Mouse (Mus musculus): ENCODE measurements around the gene Vrk2. TPM values are rescaled to one million over a fixed set of nuclear protein-coding genes. Genes with fewer than 3 reads are reported as not detected.
A peak's percentile ranks its signal among the peaks of the same experiment; 100 is the strongest.

Vrk2 gene
- polyA plus RNA-seq, 1 experiment, result 2.5 TPM

DNA sequence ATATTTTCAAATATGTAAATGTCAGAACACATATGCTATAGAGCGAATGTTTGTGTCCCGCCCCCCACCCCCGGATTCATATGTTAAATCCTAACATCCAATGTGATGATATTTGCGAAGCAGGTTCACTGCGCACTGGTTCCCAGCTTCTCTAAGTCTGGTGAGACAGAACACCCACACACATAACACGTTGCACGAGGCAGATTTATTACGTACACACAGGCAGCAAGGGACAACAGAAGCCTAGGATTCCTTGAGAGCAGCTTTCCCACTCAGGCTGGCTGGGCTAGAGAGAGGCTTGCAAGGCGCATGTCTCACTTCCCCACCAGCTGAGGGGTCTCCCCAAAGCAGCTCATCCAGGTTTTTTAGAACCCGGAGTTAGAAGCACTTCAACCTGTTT is 15.0 kb upstream of the Vrk2 start:
- H3K4me3 ChIP-seq (ENCODE audit: extremely low read depth, insufficient read depth, insufficient read length), result no peak overlapping the region
- TF ChIP-seq CTCF (IDR thresholded peaks at IDR 0.05; ENCODE audit: extremely low read depth, insufficient read depth, insufficient read length, insufficient replicate concordance), result no peak
- no peak for TF ChIP-seq POLR2A (IDR thresholded peaks at IDR 0.05; ENCODE audit: low read depth, low read length)
- H3K27me3 ChIP-seq (ENCODE audit: control insufficient read depth, insufficient read depth, low read length), result no peaks in the 10 kb centered on the region
- no peak for DNase-seq (ENCODE audit: low read depth in 1 of 2, low spot score in 2 of 2)
- no peaks in the 10 kb centered on the region for H3K36me3 ChIP-seq (ENCODE audit: control insufficient read depth, insufficient read depth, low read length)
- no peak overlapping the region for H3K27ac ChIP-seq (ENCODE audit: insufficient read depth, low read length)
- 86% methylated on average over 10 of the region's 10 CpGs for WGBS
- H3K4me1 ChIP-seq (ENCODE audit: control insufficient read depth, insufficient read depth, insufficient read length), result peaks cover 2% of the 10 kb centered on the region; the same call in 1 of the 2 replicates

DNA sequence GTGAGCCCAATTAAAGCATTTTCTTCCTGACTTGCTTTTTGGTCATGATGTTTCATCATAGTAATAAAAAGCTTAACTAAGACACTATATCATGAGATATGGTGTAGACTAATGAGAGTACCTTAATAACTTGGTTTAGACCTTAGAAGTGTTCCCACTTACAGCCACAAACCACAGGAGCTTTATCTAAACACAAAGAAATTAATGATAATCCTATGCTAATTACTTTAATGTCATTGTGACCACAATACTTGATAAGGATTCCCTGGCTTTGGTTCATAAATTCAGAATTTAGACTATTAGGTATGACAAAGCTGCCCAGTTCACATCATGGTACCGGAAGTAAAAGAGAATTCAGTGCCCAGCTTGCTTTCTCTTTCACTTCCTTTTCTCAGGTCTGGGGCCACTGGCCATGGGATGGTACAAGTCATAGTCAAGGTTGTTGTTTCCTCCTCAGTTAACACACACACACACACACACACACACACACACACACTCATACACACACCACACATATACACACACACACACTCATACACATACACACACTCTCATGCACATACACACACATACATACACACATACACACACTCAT is 10.4 kb upstream of the Vrk2 start:
- Histone ChIP-seq H3K4me3 (ENCODE audit: extremely low read depth, insufficient read depth, insufficient read length) (no peak overlapping the region), H3K27me3 (ENCODE audit: control insufficient read depth, insufficient read depth, low read length) (no peaks in the 10 kb centered on the region), H3K4me1 (ENCODE audit: control insufficient read depth, insufficient read depth, insufficient read length) (peaks cover 2% of the 10 kb centered on the region), H3K27ac (ENCODE audit: insufficient read depth, low read length) (no peak overlapping the region), H3K36me3 (ENCODE audit: control insufficient read depth, insufficient read depth, low read length) (no peaks in the 10 kb centered on the region)
- WGBS, result 21% methylated on average over 1 of the region's 1 CpGs
- TF ChIP-seq CTCF (IDR thresholded peaks at IDR 0.05; ENCODE audit: extremely low read depth, insufficient read depth, insufficient read length, insufficient replicate concordance) (no peak), POLR2A (IDR thresholded peaks at IDR 0.05; ENCODE audit: low read depth, low read length) (no peak)
- peak; percentile 25 to 46 for DNase-seq (ENCODE audit: low read depth in 1 of 2, low spot score in 2 of 2)

DNA sequence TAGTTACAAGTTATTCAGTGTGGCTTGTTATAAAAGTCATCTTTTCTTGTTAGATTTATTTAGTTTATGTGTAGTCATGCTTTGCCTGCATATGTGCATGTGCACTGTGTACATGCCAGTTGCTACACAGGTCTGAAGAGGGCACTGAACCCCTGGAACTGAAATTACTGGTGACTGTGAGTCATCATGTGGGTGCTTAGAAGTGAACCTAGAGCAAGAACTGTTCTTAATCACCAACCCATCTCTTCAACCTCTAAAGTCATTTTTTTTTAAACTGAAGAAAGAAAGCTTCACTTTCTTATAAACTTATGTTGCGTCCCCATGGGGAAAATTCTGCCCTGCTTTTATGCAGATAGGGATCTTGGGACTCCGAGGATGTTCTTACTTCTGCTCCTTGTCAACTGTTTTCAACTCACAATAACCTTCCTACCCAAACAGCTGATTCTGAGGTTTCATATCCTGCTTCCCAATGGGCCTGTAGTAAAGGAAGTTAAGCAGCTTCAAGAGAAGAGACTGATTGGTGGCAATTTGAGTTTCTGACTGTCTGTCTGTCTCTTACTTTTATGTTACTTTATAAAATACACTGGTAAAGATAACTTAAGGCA is 7.9 kb upstream of the Vrk2 start:
- TF ChIP-seq POLR2A (IDR thresholded peaks at IDR 0.05; ENCODE audit: low read depth, low read length) (no peak), CTCF (IDR thresholded peaks at IDR 0.05; ENCODE audit: extremely low read depth, insufficient read depth, insufficient read length, insufficient replicate concordance) (no peak)
- WGBS, result 73% methylated on average over 2 of the region's 2 CpGs
- Histone ChIP-seq H3K27me3 (ENCODE audit: control insufficient read depth, insufficient read depth, low read length) (no peaks in the 10 kb centered on the region), H3K4me3 (ENCODE audit: extremely low read depth, insufficient read depth, insufficient read length) (no peak overlapping the region), H3K4me1 (ENCODE audit: control insufficient read depth, insufficient read depth, insufficient read length) (peaks cover 2% of the 10 kb centered on the region), H3K36me3 (ENCODE audit: control insufficient read depth, insufficient read depth, low read length) (no peaks in the 10 kb centered on the region), H3K27ac (ENCODE audit: insufficient read depth, low read length) (no peak overlapping the region)
- no peak for DNase-seq (ENCODE audit: low read depth in 1 of 2, low spot score in 2 of 2)

DNA sequence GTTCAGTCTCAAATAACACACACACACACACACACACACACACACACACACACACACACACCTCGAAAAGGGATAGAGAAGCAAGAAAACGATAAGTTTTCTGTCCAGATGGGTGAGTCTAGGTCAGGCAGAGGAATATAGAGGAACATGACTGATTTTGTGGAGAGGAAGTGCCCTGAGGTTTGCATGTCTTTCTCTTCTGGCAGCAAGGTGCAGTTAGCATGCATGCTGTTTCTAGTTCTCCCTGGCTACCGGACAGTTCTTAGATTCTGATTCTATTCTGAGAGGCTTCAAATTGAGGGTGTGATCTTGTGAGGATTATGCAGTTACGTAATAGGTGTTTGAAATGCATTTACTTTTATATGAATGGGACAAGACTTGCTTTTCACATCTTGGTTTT is 6.9 kb upstream of the Vrk2 start:
- H3K4me1 ChIP-seq (ENCODE audit: control insufficient read depth, insufficient read depth, insufficient read length), result peaks cover 2% of the 10 kb centered on the region
- no peak overlapping the region for H3K4me3 ChIP-seq (ENCODE audit: extremely low read depth, insufficient read depth, insufficient read length)
- WGBS, result 24% methylated on average over 4 of the region's 4 CpGs
- no peaks in the 10 kb centered on the region for H3K27me3 ChIP-seq (ENCODE audit: control insufficient read depth, insufficient read depth, low read length)
- H3K36me3 ChIP-seq (ENCODE audit: control insufficient read depth, insufficient read depth, low read length), result no peaks in the 10 kb centered on the region
- H3K27ac ChIP-seq (ENCODE audit: insufficient read depth, low read length), result 0 out of 2 replicates have a peak overlapping the region, but pooled peaks have one; percentile 28
- no peak for TF ChIP-seq CTCF (IDR thresholded peaks at IDR 0.05; ENCODE audit: extremely low read depth, insufficient read depth, insufficient read length, insufficient replicate concordance)
- no peak for TF ChIP-seq POLR2A (IDR thresholded peaks at IDR 0.05; ENCODE audit: low read depth, low read length)
- DNase-seq (ENCODE audit: low read depth in 1 of 2, low spot score in 2 of 2), result no peak

DNA sequence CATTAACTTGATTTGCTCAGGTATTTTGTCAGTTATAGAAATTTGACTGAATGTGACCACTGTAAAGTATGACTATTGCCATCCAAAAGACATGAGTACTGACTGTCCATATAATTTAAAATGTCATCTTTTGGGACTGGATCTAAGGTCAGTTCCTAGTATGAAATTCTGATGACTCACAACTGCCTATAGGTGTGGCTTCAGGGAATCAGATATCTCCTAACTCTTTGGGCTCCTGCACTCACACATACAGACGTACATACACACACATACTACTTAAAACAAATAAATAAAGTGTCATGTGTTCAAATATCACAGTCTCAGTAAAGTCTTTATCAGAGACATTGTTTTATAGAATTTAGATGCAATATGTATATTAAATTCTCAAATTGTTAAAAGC is 5.1 kb upstream of the Vrk2 start:
- Histone ChIP-seq H3K36me3 (ENCODE audit: control insufficient read depth, insufficient read depth, low read length) (no peaks in the 10 kb centered on the region), H3K4me1 (ENCODE audit: control insufficient read depth, insufficient read depth, insufficient read length) (no peaks in the 10 kb centered on the region; the same call in 1 of the 2 replicates), H3K4me3 (ENCODE audit: extremely low read depth, insufficient read depth, insufficient read length) (no peak overlapping the region), H3K27ac (ENCODE audit: insufficient read depth, low read length) (no peak overlapping the region), H3K27me3 (ENCODE audit: control insufficient read depth, insufficient read depth, low read length) (no peaks in the 10 kb centered on the region)
- TF ChIP-seq CTCF (IDR thresholded peaks at IDR 0.05; ENCODE audit: extremely low read depth, insufficient read depth, insufficient read length, insufficient replicate concordance), result no peak
- no peak for TF ChIP-seq POLR2A (IDR thresholded peaks at IDR 0.05; ENCODE audit: low read depth, low read length)
- 85% methylated on average over 1 of the region's 1 CpGs for WGBS
- DNase-seq (ENCODE audit: low read depth in 1 of 2, low spot score in 2 of 2), result no peak

DNA sequence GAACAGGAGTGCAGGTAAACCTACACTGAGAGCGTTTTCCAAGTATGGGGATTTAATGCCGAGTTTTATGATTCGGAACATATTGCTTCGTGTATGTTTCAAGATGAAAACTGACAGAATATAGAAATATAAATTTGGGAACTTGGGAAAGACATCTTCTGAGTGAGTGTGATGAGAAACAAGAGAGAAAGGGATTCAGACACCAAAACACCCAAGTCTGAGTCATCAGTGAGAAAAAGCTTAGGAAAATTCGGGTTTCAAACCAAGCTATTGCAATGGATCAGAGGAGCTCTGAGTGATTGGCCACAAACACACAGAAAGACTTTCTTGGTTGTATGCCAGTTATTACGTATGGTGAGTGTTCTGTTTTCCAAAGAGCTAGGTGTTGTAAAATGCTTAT is 4.0 kb upstream of the Vrk2 start:
- no peak overlapping the region for H3K4me3 ChIP-seq (ENCODE audit: extremely low read depth, insufficient read depth, insufficient read length)
- 87% methylated on average over 6 of the region's 6 CpGs for WGBS
- no peak overlapping the region for H3K27ac ChIP-seq (ENCODE audit: insufficient read depth, low read length)
- no peaks in the 10 kb centered on the region for H3K4me1 ChIP-seq (ENCODE audit: control insufficient read depth, insufficient read depth, insufficient read length)
- no peaks in the 10 kb centered on the region for H3K36me3 ChIP-seq (ENCODE audit: control insufficient read depth, insufficient read depth, low read length)
- TF ChIP-seq CTCF (IDR thresholded peaks at IDR 0.05; ENCODE audit: extremely low read depth, insufficient read depth, insufficient read length, insufficient replicate concordance), result no peak
- TF ChIP-seq POLR2A (IDR thresholded peaks at IDR 0.05; ENCODE audit: low read depth, low read length), result no peak
- DNase-seq (ENCODE audit: low read depth in 1 of 2, low spot score in 2 of 2), result no peak
- H3K27me3 ChIP-seq (ENCODE audit: control insufficient read depth, insufficient read depth, low read length), result no peaks in the 10 kb centered on the region

DNA sequence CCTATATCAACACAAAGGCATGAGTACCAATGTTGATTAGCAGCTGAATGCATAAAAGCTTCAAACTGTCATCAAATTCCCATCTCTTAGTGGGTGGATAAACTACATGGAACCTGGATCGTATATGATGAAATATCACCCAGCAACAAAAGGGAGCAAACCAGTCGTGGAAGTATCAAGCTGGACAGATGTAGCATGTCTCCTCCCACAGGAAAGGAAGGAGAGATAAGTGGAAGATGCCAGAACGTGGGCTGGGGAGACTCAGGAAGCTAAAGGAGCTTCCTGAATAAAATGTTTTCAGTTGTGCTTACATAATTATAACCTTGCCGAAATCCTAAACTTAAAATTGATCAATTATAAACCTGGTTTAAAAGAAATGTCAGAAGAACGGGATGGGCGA is 3.3 kb upstream of the Vrk2 start:
- no peak for TF ChIP-seq CTCF (IDR thresholded peaks at IDR 0.05; ENCODE audit: extremely low read depth, insufficient read depth, insufficient read length, insufficient replicate concordance)
- TF ChIP-seq POLR2A (IDR thresholded peaks at IDR 0.05; ENCODE audit: low read depth, low read length), result no peak
- Histone ChIP-seq H3K27ac (ENCODE audit: insufficient read depth, low read length) (no peak overlapping the region), H3K4me3 (ENCODE audit: extremely low read depth, insufficient read depth, insufficient read length) (no peak overlapping the region), H3K27me3 (ENCODE audit: control insufficient read depth, insufficient read depth, low read length) (no peaks in the 10 kb centered on the region), H3K4me1 (ENCODE audit: control insufficient read depth, insufficient read depth, insufficient read length) (peaks cover 4% of the 10 kb centered on the region; the same call in 1 of the 2 replicates), H3K36me3 (ENCODE audit: control insufficient read depth, insufficient read depth, low read length) (no peaks in the 10 kb centered on the region)
- DNase-seq (ENCODE audit: low read depth in 1 of 2, low spot score in 2 of 2), result no peak
- 65% methylated on average over 6 of the region's 6 CpGs for WGBS

All from spleen, adult 2 months (tissue).